Mouse (Mus musculus): ENCODE data around the gene Serpinc1. TPM values are rescaled to one million over a fixed set of nuclear protein-coding genes. Genes with fewer than 3 reads are reported as not detected.

Gene Serpinc1
- polyA plus RNA-seq, 1 experiment from 2014 or later: 2.9 TPM

DNA sequence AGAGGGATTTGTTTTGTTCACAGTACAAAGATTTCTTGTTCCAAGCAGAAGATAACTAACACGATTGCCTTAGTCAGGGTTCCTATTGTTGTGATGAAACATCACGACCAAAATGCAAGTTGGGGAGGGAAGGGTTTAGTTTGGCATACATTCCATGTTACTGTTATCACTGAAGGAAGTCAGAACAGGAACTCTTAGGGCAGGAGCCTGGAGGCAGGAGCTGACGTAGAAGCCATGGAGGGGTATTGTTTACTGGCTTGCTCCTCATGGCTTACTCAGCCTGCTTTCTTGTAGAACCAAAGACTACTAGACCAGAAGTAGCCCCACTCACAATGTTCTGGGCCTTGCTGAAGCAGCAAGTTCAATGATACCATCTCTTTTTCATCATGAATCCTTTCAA, 68.6 kb downstream of the Serpinc1 start:
- DNase-seq: no peak
- 91% methylated on average over 3 of the region's 3 CpGs for WGBS

More for the DNA sequence above, 68.6 kb downstream of the Serpinc1 start:
- H3K27me3 ChIP-seq (ENCODE audit: control insufficient read depth, insufficient read depth, low read length): no peaks in the 10 kb centered on the region
- peaks cover 68% of the 10 kb centered on the region for H3K36me3 ChIP-seq (ENCODE audit: control insufficient read depth, insufficient read depth, low read length)
- no peak overlapping the region for H3K9ac ChIP-seq (replicated peaks; ENCODE audit: low read length)
- H3K4me2 ChIP-seq (ENCODE audit: low read length): no peak overlapping the region
- H3K4me1 ChIP-seq (ENCODE audit: control insufficient read depth, insufficient read depth, low read length): no peaks in the 10 kb centered on the region
- ATAC-seq (ENCODE audit: low FRiP score, low TSS enrichment): no peak
- no peak overlapping the region for H3K27ac ChIP-seq (replicated peaks; ENCODE audit: low read depth, low read length)
- H3K9me3 ChIP-seq (ENCODE audit: control insufficient read depth, low read length): no peaks in the 10 kb centered on the region
- no peak overlapping the region for H3K4me3 ChIP-seq (replicated peaks; ENCODE audit: low read depth, low read length)

Other genes starting within 250 kb of the Serpinc1 start
- gene Rabgap1l, start 185.4 kb upstream of the Serpinc1 start, polyA plus RNA-seq (2014; fragmentation: Nextera tagmentation; extraction: Ambion mirVana): 39.1 and 44.8 TPM in 2 replicates
- gene Rc3h1, start 72.2 kb upstream of the Serpinc1 start, polyA plus RNA-seq (2014; fragmentation: Nextera tagmentation; extraction: Ambion mirVana): 10.7 and 13.2 TPM in 2 replicates
- 18.4 and 23.7 TPM in 2 replicates for gene Zbtb37, start 56.3 kb downstream of the Serpinc1 start, polyA plus RNA-seq (2014; fragmentation: Nextera tagmentation; extraction: Ambion mirVana)
- 21.1 and 29.5 TPM in 2 replicates for gene Dars2, start 92.1 kb downstream of the Serpinc1 start, polyA plus RNA-seq (2014; fragmentation: Nextera tagmentation; extraction: Ambion mirVana)
- gene Cenpl, start 92.1 kb downstream of the Serpinc1 start, polyA plus RNA-seq (2014; fragmentation: Nextera tagmentation; extraction: Ambion mirVana): 9.6 and 12.5 TPM in 2 replicates
- gene Klhl20, start 152.9 kb downstream of the Serpinc1 start, polyA plus RNA-seq (2014; fragmentation: Nextera tagmentation; extraction: Ambion mirVana): 15.5 and 22.4 TPM in 2 replicates
- 25.4 and 29.4 TPM in 2 replicates for gene Ankrd45, start 164.1 kb downstream of the Serpinc1 start, polyA plus RNA-seq (2014; fragmentation: Nextera tagmentation; extraction: Ambion mirVana)
- gene Tex50, start 180.7 kb downstream of the Serpinc1 start, polyA plus RNA-seq (2014; fragmentation: Nextera tagmentation; extraction: Ambion mirVana): 0.43 and 0.47 TPM in 2 replicates

Data from midbrain, embryonic 14.5 days (tissue).